Mouse (Mus musculus) neural tube, embryonic 12.5 days (tissue): ENCODE results near the gene Uri1. TPM values are rescaled to one million over a fixed set of nuclear protein-coding genes. Genes with fewer than 3 reads are reported as not detected.
A peak's percentile ranks its signal among the peaks of the same experiment; 100 is the strongest.

ENCODE experiments used
- ATAC-seq: fragments of 200-750 bp; cut with Nextera tagmentation; 2 replicates; pipeline ENCODE4 v1.8.0; 2017; ENCODE audit warnings: low read depth, mild to moderate bottlenecking, moderate TSS enrichment, moderate library complexity; ENCODE audit not compliant: low FRiP score
- H3K27ac ChIP-seq: fragments of 300-500 bp; sonication (generic); 2 replicates; pipeline ENCODE4 v1.5.1; 2016
- H3K27me3 ChIP-seq: fragments of 300-500 bp; sonication (generic); replicated peaks from 2 replicates; pipeline ENCODE4 v1.6.1; 2016; ENCODE audit warnings: mild to moderate bottlenecking
- H3K36me3 ChIP-seq: fragments of 300-500 bp; sonication (generic); 2 replicates; pipeline ENCODE4 v1.6.1; 2016; ENCODE audit warnings: mild to moderate bottlenecking
- H3K4me1 ChIP-seq: fragments of 300-500 bp; sonication (generic); 2 replicates; pipeline ENCODE4 v1.6.1; 2016
- H3K4me2 ChIP-seq: fragments of 300-500 bp; sonication (generic); replicated peaks from 2 replicates; pipeline ENCODE4 v1.6.1; 2016; ENCODE audit warnings: mild to moderate bottlenecking
- H3K4me3 ChIP-seq: fragments of 300-500 bp; sonication (generic); 2 replicates; pipeline ENCODE4 v1.5.1; 2016
- H3K9ac ChIP-seq: fragments of 300-500 bp; sonication (generic); 2 replicates; pipeline ENCODE4 v1.6.1; 2016; ENCODE audit warnings: mild to moderate bottlenecking
- H3K9me3 ChIP-seq: fragments of 300-500 bp; sonication (generic); 2 replicates; pipeline ENCODE4 v1.6.1; 2016; ENCODE audit warnings: mild to moderate bottlenecking
- WGBS: fragments of 180-500 bp; shearing (Covaris S2); methylation state at CpG from one replicate; pipeline ENCODE4 v1.1.7; 2016; 5-methylcytosine and 5-hydroxymethylcytosine counted together
- polyA plus RNA-seq: library from polyadenylated mRNA; unstranded; fragments of >200 nt; fragmentation: Nextera tagmentation; extraction: Ambion mirVana; gene quantifications from 2 replicates; pipeline ENCODE4 v1.2.1, GENCODE M21; 2016

The Uri1 gene
- 42.6 and 45.5 TPM in 2 replicates for polyA plus RNA-seq

GRCm38 (mm10) chr7:38023451-38023850, at the start of gene Uri1:
Uri1 (minus strand) TSS chr7:38023551.
- Histone ChIP-seq H3K27me3 (no peaks in the 10 kb centered on the region), H3K36me3 (no peaks in the 10 kb centered on the region), H3K4me2 (no peak within 1 kb of the TSS), H3K27ac (no peak within 1 kb of the TSS), H3K9me3 (no peaks in the 10 kb centered on the region), H3K4me3 (no peak within 1 kb of the TSS), H3K4me1 (no peaks in the 10 kb centered on the region; the same call in 1 of the 2 replicates), H3K9ac (no peak within 1 kb of the TSS)
- no peak for ATAC-seq
- 93% methylated on average over 8 of the region's 8 CpGs for WGBS

DNA sequence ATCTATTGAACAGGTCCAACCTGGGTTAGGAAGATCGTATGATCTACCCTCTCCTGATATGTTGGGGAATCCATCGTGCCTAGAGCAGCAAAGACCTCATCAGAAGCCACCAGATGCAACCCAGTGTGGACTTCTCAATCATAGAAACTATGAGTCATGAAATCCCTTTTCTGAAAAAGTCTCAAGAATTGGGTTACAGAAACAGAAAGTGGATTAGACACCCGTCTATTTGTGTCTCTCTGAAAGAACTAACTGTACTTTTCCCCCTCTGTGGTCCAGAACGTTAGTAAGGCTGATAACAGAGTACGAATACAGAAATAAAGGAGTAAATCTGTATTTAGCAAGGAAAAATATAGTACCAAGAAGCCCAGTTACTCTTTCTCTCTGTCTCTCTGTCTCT, 47.7 kb upstream of the Uri1 start:
- H3K4me3 ChIP-seq, result no peak overlapping the region
- no peak overlapping the region for H3K27ac ChIP-seq
- WGBS, result 85% methylated on average over 5 of the region's 5 CpGs
- peaks cover 13% of the 10 kb centered on the region for H3K4me1 ChIP-seq
- H3K9me3 ChIP-seq, result no peaks in the 10 kb centered on the region
- H3K36me3 ChIP-seq, result no peaks in the 10 kb centered on the region
- H3K27me3 ChIP-seq, result no peaks in the 10 kb centered on the region; the same call in 1 of the 2 replicates
- H3K4me2 ChIP-seq, result no peak overlapping the region
- H3K9ac ChIP-seq, result no peak overlapping the region
- no peak for ATAC-seq

GRCm38 (mm10) chr7:38070663-38071062, 47.3 kb upstream of the Uri1 start:
- peaks cover 13% of the 10 kb centered on the region for H3K4me1 ChIP-seq
- no peak overlapping the region for H3K4me2 ChIP-seq
- no peaks in the 10 kb centered on the region for H3K9me3 ChIP-seq
- no peaks in the 10 kb centered on the region for H3K36me3 ChIP-seq
- H3K27me3 ChIP-seq, result no peaks in the 10 kb centered on the region; the same call in 1 of the 2 replicates
- H3K9ac ChIP-seq, result no peak overlapping the region
- 57% methylated on average over 2 of the region's 2 CpGs for WGBS
- H3K4me3 ChIP-seq, result no peak overlapping the region
- H3K27ac ChIP-seq, result no peak overlapping the region
- no peak for ATAC-seq

GRCm38 (mm10) chr7:38064431-38064830, 41.1 kb upstream of the Uri1 start:
- no peak overlapping the region for H3K4me2 ChIP-seq
- H3K36me3 ChIP-seq, result no peaks in the 10 kb centered on the region
- H3K27me3 ChIP-seq, result no peaks in the 10 kb centered on the region
- 50% methylated on average over 4 of the region's 4 CpGs for WGBS
- H3K9me3 ChIP-seq, result no peaks in the 10 kb centered on the region
- H3K4me3 ChIP-seq, result no peak overlapping the region
- H3K4me1 ChIP-seq, result no peaks in the 10 kb centered on the region
- H3K9ac ChIP-seq, result no peak overlapping the region
- ATAC-seq, result no peak
- no peak overlapping the region for H3K27ac ChIP-seq

DNA sequence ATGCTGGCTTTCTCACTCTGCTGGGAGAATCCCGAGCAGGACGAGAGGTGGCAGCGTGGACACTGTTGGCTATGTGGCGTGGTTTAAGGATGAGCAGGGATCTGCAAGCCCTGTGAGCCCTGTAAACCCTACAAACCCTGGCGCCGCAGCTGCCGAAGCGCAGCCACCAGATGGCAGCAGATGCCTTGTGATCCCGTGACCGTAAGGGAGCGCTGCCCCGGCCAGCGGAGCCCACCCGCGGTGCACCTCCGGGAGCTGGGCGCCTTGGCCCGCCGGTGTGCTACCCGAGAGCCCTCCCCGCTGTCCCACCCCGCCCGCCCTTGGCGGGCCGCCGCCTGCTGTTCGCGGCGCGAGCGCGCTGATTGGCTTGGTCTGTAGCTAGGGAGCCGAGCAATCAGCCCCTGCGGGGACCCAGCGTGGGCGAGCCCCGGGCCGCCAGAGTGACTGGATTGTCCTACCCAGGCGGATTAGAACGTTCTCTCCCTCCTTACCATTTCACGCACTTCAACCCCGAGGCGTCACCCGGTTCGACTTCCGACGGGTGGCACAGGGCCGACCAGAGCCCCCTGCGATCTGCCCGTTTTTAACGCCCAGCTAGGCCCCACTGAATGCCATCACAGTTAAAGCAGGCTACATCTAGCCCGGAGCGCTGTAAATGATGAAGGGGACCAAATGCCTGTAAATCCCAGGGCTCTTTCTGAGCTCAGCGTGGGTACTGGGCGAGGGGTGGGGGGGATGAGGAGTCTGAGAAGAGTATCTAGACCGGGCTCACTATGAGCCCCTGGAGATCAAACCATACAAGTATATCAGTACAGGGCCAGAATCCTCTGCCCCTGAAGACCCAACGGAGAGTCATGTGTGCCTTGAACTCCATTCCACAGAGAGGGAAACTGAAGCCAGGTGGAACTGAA, 38.0 kb upstream of the Uri1 start:
- Histone ChIP-seq H3K27ac (no peak overlapping the region), H3K36me3 (no peaks in the 10 kb centered on the region), H3K4me1 (no peaks in the 10 kb centered on the region), H3K27me3 (no peaks in the 10 kb centered on the region), H3K9ac (peak overlapping the region; percentile 57), H3K9me3 (no peaks in the 10 kb centered on the region), H3K4me3 (peak overlapping the region; percentile 50), H3K4me2 (peak overlapping the region; percentile 78)
- peak; percentile 91 for ATAC-seq
- 1% methylated on average over 57 of the region's 57 CpGs for WGBS

- H3K9ac ChIP-seq, result no peak overlapping the region
- no peaks in the 10 kb centered on the region for H3K27me3 ChIP-seq
- no peaks in the 10 kb centered on the region for H3K4me1 ChIP-seq
- WGBS, result 79% methylated on average over 8 of the region's 8 CpGs
- no peaks in the 10 kb centered on the region for H3K36me3 ChIP-seq
- H3K4me3 ChIP-seq, result no peak overlapping the region
- no peak for ATAC-seq
- H3K27ac ChIP-seq, result no peak overlapping the region
- H3K9me3 ChIP-seq, result no peaks in the 10 kb centered on the region
- no peak overlapping the region for H3K4me2 ChIP-seq
Measured at GRCm38 (mm10) chr7:38059636-38060330, 36.4 kb upstream of the Uri1 start.

- no peak overlapping the region for H3K27ac ChIP-seq
- H3K9ac ChIP-seq, result no peak overlapping the region
- no peaks in the 10 kb centered on the region for H3K4me1 ChIP-seq
- H3K4me3 ChIP-seq, result no peak overlapping the region
- no peak for ATAC-seq
- H3K27me3 ChIP-seq, result no peaks in the 10 kb centered on the region
- H3K9me3 ChIP-seq, result no peaks in the 10 kb centered on the region
- no peak overlapping the region for H3K4me2 ChIP-seq
- 67% methylated on average over 7 of the region's 7 CpGs for WGBS
- no peaks in the 10 kb centered on the region for H3K36me3 ChIP-seq
Measured at GRCm38 (mm10) chr7:38059096-38059495, 35.7 kb upstream of the Uri1 start.

GRCm38 (mm10) chr7:38055996-38056395, 32.6 kb upstream of the Uri1 start:
- Histone ChIP-seq H3K36me3 (no peaks in the 10 kb centered on the region), H3K4me3 (no peak overlapping the region), H3K9me3 (no peaks in the 10 kb centered on the region), H3K9ac (no peak overlapping the region), H3K27me3 (no peaks in the 10 kb centered on the region), H3K4me2 (no peak overlapping the region), H3K27ac (no peak overlapping the region), H3K4me1 (no peaks in the 10 kb centered on the region)
- no peak for ATAC-seq
- WGBS, result 88% methylated on average over 2 of the region's 2 CpGs

DNA sequence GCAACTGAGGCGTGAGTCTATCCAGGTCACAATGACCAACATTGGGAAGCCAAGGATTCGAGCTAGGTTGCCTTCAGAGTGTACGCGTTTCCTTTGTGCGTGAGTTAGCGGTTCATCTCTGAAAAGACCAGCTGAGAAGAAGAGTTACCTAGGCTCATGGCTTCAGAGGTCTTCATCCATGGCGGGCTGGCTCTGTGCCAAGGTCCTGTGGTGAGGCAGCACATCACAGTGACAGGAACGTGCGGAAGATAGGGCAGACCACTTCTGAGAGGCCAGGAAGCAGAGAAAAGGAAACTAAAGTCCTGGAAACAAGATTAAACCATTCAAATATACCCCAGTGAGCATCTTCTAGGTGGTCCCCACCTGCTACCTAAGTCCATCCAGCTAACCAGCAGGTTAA, 30.9 kb upstream of the Uri1 start:
- 82% methylated on average over 9 of the region's 9 CpGs for WGBS
- Histone ChIP-seq H3K4me3 (no peak overlapping the region), H3K4me1 (no peaks in the 10 kb centered on the region), H3K27ac (no peak overlapping the region), H3K4me2 (no peak overlapping the region), H3K9me3 (no peaks in the 10 kb centered on the region), H3K36me3 (no peaks in the 10 kb centered on the region), H3K9ac (no peak overlapping the region), H3K27me3 (no peaks in the 10 kb centered on the region)
- no peak for ATAC-seq

DNA sequence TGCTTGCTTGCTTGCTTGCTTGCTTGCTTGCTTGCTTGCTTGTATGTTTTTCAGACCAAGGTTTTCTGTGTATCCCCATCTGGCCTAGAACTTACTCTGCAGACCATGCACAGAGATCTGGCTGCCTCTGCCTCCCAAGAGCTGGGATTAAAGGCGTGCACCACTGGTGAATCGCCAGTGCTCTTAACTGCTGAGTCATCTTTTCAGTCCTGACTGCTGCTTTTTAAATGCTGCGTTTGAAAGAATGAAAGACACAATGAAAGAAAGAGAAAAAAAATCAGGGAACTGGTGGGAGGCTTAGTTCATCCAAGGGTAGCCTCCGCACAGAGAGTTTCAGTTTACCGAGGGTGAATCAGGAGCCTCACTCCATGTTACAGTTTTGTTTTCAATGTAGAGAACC, 23.9 kb upstream of the Uri1 start:
- Histone ChIP-seq H3K36me3 (no peaks in the 10 kb centered on the region), H3K4me2 (no peak overlapping the region), H3K27me3 (no peaks in the 10 kb centered on the region), H3K9ac (no peak overlapping the region), H3K9me3 (no peaks in the 10 kb centered on the region), H3K4me3 (no peak overlapping the region), H3K4me1 (no peaks in the 10 kb centered on the region), H3K27ac (no peak overlapping the region)
- 71% methylated on average over 5 of the region's 5 CpGs for WGBS
- ATAC-seq, result no peak

DNA sequence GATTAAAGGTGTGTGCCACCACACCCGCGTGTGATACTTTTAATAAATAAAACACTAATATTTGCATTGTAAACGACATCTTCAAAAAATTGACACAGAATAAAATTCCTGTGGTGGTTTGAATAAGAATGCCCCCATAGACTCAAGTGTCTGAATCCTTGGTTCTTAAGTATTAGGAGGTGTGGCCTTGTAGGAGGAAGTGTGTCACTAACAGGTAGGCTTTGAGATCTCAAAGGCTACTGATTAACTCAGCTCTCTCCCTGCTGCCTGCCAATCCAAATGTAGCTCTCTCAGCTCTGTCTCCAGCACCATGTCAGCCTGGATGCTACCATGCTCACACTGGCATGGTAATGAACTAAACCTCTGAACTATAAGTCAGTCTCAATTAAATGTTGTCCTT, 17.9 kb upstream of the Uri1 start:
- no peaks in the 10 kb centered on the region for H3K4me1 ChIP-seq
- 87% methylated on average over 3 of the region's 3 CpGs for WGBS
- no peak overlapping the region for H3K27ac ChIP-seq
- no peak overlapping the region for H3K4me3 ChIP-seq
- H3K36me3 ChIP-seq, result no peaks in the 10 kb centered on the region
- no peak overlapping the region for H3K9ac ChIP-seq
- no peak overlapping the region for H3K4me2 ChIP-seq
- ATAC-seq, result no peak
- H3K27me3 ChIP-seq, result no peaks in the 10 kb centered on the region
- no peaks in the 10 kb centered on the region for H3K9me3 ChIP-seq

- 76% methylated on average over 5 of the region's 5 CpGs for WGBS
- no peaks in the 10 kb centered on the region for H3K36me3 ChIP-seq
- H3K9me3 ChIP-seq, result no peaks in the 10 kb centered on the region
Measured at GRCm38 (mm10) chr7:38037586-38037985, 14.2 kb upstream of the Uri1 start.

More at GRCm38 (mm10) chr7:38037586-38037985, 14.2 kb upstream of the Uri1 start:
- Histone ChIP-seq H3K9ac (no peak overlapping the region), H3K27me3 (no peaks in the 10 kb centered on the region), H3K4me1 (no peaks in the 10 kb centered on the region), H3K27ac (no peak overlapping the region), H3K4me3 (no peak overlapping the region), H3K4me2 (no peak overlapping the region)
- no peak for ATAC-seq
